Mouse (Mus musculus): ENCODE data around the gene Washc2.
"Not testable (repeated sequence)": the region's sequence is repeated elsewhere in the genome, so short reads cannot be mapped to it uniquely, and the experiment has no call there.

The Washc2 gene

GRCm38 (mm10) chr6:116207729-116208534 is at the start of gene Washc2:
TSS of gene Washc2 (plus strand) at chr6:116208038.
- DNase-seq (ENCODE audit: low spot score): peak; percentile 94

DNA sequence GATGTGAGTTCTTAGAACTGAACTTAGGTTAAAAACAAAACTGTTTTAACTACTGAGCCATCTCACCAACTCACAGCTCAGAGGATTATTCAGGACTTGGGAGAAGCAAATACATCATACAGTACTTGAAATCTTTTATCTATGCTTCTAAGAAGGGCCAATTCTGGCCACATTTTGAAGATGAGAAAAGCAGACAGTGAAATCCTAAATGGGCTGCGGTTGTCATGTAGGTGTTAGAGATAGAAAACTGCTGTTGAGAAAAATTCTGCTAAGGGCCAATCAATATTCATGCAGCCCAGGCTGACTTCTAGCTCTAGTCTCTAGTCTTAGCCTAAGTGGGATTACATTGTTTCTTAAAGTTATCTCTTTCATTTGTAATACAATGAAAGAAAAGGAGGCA is 41.5 kb upstream of the Washc2 start:
- DNase-seq (ENCODE audit: low spot score): no peak

DNA sequence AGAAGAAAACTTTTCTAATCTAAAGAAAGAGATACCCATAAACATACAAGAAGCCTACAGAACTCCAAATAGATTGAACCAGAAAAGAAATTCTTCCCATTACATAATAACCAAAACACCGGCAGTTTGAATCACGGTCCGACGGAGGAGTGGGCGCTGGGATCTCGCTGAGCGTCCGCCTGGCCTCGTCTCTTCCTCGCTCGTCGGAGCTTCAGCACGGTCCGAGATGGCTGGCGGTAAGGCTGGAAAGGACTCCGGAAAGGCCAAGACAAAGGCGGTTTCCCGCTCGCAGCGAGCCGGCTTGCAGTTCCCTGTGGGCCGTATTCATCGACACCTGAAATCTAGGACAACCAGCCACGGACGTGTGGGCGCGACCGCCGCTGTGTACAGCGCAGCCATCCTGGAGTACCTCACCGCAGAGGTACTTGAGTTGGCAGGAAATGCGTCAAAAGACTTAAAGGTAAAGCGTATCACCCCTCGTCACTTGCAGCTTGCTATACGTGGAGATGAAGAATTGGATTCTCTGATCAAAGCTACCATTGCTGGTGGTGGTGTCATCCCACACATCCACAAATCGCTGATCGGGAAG is 34.2 kb upstream of the Washc2 start:
- not testable (repeated sequence) for DNase-seq (ENCODE audit: low spot score)

GRCm38 (mm10) chr6:116178376-116178775 is 29.5 kb upstream of the Washc2 start:
- DNase-seq (ENCODE audit: low spot score): no peak

- DNase-seq (ENCODE audit: low spot score): no peak
Observed at GRCm38 (mm10) chr6:116180731-116181130, 27.1 kb upstream of the Washc2 start.

DNA sequence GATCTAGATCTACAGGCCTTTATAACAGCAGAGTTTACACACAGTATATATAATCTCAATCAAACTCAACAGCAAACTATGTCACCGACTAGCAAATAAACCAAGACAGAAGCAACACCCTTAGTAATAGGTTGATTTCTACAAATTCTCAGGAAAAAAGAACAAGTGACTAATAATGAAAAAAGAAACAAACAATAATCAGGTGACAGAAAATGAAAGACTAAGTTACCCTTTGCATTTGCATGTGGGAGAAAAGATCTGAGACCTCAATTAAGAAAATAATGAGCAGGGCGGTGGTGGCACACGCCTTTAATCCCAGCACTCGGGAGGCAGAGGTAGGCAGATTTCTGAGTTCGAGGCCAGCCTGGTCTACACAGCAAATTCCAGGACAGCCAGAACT is 24.3 kb upstream of the Washc2 start:
- DNase-seq (ENCODE audit: low spot score): no peak

- no peak for DNase-seq (ENCODE audit: low spot score)
Observed at GRCm38 (mm10) chr6:116186485-116186884, 21.4 kb upstream of the Washc2 start.

DNA sequence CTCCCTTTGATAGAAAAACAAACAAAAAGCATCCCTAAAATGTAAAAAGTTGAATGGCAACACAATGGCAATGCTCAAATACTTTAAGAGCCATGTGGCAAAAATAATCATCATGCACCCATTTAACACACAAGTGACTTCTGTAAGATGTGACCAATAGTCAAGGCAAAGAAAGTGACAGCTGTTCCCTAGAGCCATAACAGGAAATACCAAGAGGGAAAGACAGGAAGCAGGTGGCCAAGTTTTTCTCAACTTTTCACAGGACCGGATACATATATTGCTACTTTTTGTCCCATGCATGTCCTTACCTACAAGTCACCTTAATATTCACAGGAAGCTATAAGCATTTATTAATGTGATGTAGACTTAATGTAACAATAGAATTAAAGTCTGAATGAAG is 18.4 kb upstream of the Washc2 start:
- no peak for DNase-seq (ENCODE audit: low spot score)

DNA sequence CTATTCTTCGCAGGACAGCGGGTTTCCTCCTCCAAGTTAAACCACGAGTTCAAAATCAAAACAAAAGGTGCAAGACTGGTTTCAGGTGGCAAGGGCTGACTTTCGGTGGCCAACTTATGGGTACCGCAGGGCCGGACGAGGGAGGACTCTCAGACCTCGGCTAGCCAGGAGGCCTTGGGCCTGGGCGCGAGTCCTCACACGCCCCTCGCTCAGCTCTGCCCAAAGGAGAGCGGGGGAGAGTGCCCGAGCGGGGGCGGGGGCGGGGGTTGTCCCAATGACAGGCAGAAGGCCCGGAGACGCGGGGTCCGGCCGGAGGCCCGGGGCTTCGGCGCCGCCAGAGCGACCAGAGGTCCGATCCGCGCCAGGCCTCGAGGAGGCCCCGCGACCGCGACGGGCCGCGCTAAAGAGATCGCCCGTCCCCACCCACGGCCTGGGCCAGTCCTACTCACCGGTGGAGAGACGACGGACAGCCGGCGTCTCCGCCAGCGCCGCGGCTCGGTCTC is 15.0 kb upstream of the Washc2 start:
- DNase-seq (ENCODE audit: low spot score): peak; percentile 80

GRCm38 (mm10) chr6:116193394-116194393 is 14.1 kb upstream of the Washc2 start, which contains the start of gene Tmcc1:
TSS of gene Tmcc1 (minus strand) at chr6:116193486.
- DNase-seq (ENCODE audit: low spot score): peak; percentile 98

GRCm38 (mm10) chr6:116195811-116196210 is 12.0 kb upstream of the Washc2 start:
- DNase-seq (ENCODE audit: low spot score): no peak

GRCm38 (mm10) chr6:116198173-116198572 is 9.7 kb upstream of the Washc2 start:
- DNase-seq (ENCODE audit: low spot score): no peak

GRCm38 (mm10) chr6:116199682-116200081 is 8.2 kb upstream of the Washc2 start:
- no peak for DNase-seq (ENCODE audit: low spot score)

DNA sequence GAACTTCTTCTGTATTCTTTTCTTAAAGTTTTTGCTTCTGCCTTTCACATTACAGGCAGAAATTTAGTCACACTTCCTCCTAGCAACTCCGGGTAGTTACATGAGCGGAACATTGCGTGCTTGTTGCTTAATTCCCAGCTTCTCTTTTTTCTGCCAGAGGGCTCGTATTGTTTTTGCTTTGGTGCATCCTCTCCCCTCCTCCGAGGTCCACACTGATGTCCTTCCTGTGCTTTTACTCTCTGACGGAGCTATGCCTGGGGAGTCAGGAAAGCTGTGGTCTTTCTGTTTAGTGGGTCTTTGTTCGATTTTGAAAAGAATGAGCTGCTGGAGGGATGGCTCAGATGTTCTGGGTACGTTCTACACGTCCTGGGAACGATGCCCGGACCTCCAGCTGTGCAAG is 19.9 kb downstream of the Washc2 start:
- DNase-seq (ENCODE audit: low spot score): no peak

DNA sequence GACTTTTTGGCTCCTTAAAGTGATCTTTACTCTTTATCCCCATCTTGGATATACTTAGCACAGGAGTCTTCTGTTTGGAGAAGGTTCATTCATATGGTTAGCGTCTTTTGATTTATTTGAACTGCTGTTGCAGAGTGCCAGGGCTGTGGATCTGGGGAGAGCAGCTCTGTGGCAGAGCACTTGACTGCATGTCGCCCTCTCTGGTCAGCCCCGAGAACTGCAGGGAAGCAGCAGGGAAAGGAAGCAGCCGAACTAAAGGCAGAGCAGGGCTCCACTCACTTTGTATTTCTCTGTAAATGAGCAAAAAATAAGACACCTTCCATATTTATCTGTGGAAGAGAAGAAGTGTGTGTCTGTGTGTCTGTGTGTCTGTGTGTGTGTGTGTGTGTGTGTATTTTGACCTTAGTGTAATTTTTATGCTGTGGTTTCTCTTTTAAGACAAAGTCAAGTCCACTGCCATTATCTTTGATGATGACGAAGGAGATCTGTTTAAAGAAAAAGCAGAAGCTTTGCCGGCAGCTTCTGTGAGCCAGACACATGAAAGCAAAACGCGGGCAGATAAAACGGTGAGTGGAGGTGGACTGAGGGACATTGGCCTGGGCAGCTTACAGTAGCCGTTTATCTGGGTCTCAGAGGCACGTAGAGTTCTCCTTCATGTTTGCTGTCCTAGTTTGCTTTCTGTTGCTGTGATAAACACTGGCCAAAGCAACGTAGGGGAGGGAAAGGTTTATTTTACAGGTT is 21.1 kb downstream of the Washc2 start:
- DNase-seq (ENCODE audit: low spot score): peak; percentile 22

DNA sequence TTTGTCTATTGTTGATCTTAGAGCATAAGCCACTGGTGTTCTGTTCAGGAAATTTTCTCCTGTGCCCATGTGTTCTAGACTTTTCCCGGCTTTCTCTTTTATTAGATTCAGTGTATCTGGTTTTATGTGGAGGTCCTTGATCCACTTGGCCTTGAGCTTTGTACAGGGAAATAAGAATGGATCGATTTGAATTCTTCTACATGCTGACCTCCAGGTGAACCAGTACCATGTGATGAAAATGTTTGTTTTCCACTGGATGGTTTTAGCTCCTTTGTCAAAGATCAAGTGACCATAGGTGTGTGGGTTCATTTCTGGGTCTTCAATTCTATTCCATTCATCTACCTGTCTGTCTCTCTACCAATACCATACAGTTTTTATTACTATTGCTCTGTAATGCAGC is 27.0 kb downstream of the Washc2 start:
- not testable (repeated sequence) for DNase-seq (ENCODE audit: low spot score)

DNA sequence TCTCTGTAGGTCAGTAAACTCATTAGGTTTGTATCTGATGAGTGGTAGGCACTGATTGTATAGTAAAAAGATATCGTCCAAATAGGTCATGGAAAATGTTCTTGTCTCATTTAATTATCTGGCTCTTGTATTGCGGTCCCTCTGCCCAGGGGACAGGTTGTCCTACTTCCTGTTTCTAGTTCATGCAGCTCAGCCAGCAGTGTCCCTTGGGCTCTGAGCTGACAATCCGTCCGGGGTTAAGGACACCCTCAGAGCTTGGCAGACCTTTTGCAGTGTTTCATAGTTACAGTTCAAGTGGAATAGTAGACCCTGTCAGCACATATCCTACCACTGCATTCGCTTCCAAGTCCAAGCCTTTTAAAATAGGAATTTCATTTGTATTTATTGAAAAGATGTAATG is 27.5 kb downstream of the Washc2 start:
- no peak for DNase-seq (ENCODE audit: low spot score)

DNA sequence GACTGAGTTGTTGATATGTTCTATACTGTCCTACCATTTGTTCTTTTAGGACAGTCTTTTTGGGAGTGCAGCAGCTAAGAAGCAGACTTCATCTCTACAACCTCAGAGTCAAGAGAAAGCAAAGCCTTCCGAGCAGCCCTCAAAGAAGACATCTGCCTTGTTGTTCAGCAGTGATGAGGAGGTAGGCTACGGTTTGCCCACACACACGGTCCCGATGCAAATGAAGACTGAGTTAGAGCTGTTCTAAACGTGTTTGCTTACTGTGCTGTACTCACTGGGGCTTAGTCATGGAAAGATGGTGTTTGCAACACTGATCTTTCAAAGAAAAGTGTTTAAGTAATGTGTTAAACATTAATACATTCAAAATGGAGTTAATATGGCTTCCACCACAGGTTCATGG is 30.2 kb downstream of the Washc2 start:
- no peak for DNase-seq (ENCODE audit: low spot score)

DNA sequence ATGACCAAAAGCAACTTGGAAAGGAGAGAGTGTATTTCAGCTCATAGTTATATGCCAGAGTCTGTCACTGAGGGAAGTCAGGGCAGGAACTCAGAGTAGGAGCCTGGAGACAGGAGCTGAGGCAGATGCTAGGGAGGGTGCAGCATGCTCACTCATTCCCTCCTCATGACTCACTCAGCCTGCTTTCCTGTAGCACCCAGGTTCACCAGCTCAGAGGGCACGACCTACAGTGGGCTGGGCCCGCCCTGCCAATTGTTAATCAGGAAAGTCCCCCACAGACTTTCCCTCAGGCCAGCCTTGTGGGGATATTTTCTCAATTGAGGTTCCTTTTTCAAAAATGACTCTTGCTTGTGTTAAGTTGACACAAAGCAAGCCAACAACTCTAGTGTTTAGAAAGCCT is 32.5 kb downstream of the Washc2 start:
- no peak for DNase-seq (ENCODE audit: low spot score)

DNA sequence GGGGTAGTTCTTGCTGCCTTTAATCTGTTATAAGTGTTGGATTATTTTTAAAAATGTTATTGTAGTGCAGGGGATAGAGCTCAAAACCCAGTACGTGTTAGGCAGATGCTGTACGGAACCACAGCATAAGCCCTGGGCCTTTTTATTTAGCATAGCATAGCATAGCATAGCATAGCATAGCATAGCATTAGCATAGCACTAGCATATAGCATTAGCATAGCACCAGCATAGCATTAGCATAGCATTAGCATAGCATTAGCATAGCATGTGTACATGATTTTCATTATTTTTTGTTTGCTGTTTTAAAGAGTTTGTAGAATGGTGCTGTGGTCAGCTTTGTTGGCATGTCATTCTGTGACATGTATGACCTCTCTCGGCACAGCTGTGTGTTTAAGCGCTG is 51.8 kb downstream of the Washc2 start:
- no peak for DNase-seq (ENCODE audit: low spot score)

DNA sequence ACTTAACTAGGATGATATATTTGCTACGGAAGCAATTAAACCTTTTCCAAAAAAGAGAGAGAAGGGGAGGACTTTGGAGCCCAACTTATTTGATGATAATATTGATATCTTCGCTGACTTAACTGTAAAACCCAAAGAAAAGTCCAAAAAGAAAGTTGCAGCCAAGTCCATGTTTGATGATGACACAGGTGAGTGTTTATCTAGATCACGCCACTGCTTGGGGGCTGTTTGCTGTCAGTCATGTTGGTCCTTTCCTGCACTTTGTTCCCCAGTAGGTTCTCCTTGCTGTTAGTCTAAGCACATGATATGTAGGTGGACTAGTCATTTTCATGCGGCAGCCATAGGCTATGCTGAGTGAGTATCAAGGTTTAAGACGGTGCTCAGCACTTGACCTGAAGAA is 52.6 kb downstream of the Washc2 start:
- DNase-seq (ENCODE audit: low spot score): no peak

DNA sequence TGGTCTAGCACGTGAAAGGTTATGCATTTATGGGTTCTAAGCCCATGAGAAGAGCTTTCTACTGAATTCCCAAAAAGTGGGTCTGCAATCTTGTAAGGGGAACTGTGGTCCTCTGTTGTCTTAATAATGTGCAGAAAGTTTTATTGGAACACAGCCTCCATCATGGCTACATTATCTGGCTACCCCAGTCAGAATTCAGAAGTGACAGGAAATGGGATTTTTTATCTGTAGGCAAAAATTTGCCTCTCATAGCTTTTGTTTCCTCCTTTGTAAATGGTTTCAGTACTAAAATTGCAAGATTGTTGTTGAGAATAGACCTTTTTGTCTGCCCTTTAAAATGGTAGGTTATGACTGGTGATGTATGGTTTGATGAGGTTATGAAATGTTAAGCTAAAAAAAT is 55.0 kb downstream of the Washc2 start:
- no peak for DNase-seq (ENCODE audit: low spot score)
